Mouse (Mus musculus): Measurements from ENCODE around the gene Lpar2. TPM values are rescaled to one million over a fixed set of nuclear protein-coding genes. Genes with fewer than 3 reads are reported as not detected.

The Lpar2 gene
- polyA plus RNA-seq, 1 experiment from 2014 or later, result 0.45 TPM

Other genes with a start within 250 kb of the Lpar2 start
- gene Zfp868, start 196.9 kb upstream of the Lpar2 start, polyA plus RNA-seq (2015; fragmentation: Nextera tagmentation; extraction: Ambion mirVana), result 22.1 and 24.3 TPM in 2 replicates
- 1.5 and 2.3 TPM in 2 replicates for gene Zfp964, start 167.9 kb upstream of the Lpar2 start, polyA plus RNA-seq (2015; fragmentation: Nextera tagmentation; extraction: Ambion mirVana)
- gene Zfp869, start 111.7 kb upstream of the Lpar2 start, polyA plus RNA-seq (2015; fragmentation: Nextera tagmentation; extraction: Ambion mirVana), result 27.7 and 28.2 TPM in 2 replicates
- gene Zfp963, start 72.5 kb upstream of the Lpar2 start, polyA plus RNA-seq (2015; fragmentation: Nextera tagmentation; extraction: Ambion mirVana), result 8.4 TPM in 2 replicates
- 0.85 and 1.2 TPM in 2 replicates for gene Gm20422, start 47.5 kb upstream of the Lpar2 start, polyA plus RNA-seq (2015; fragmentation: Nextera tagmentation; extraction: Ambion mirVana)
- 41.8 and 45.8 TPM in 2 replicates for gene Atp13a1, start 31.3 kb upstream of the Lpar2 start, polyA plus RNA-seq (2015; fragmentation: Nextera tagmentation; extraction: Ambion mirVana)
- gene Zfp866, start 31.3 kb upstream of the Lpar2 start, polyA plus RNA-seq (2015; fragmentation: Nextera tagmentation; extraction: Ambion mirVana), result 26.7 and 27.9 TPM in 2 replicates
- 7.1 and 7.9 TPM in 2 replicates for gene Gmip, start 13.8 kb upstream of the Lpar2 start, polyA plus RNA-seq (2015; fragmentation: Nextera tagmentation; extraction: Ambion mirVana)
- gene Pbx4, start 10.1 kb downstream of the Lpar2 start, polyA plus RNA-seq (2015; fragmentation: Nextera tagmentation; extraction: Ambion mirVana), result 13.4 and 17.1 TPM in 2 replicates
- 0.26 and 0.30 TPM in 2 replicates for gene Cilp2, start 65.3 kb downstream of the Lpar2 start, polyA plus RNA-seq (2015; fragmentation: Nextera tagmentation; extraction: Ambion mirVana)
- gene Tssk6, start 79.8 kb downstream of the Lpar2 start, polyA plus RNA-seq (2015; fragmentation: Nextera tagmentation; extraction: Ambion mirVana), result 2.0 and 2.7 TPM in 2 replicates
- 176 and 179 TPM in 2 replicates for gene Ndufa13, start 80.1 kb downstream of the Lpar2 start, polyA plus RNA-seq (2015; fragmentation: Nextera tagmentation; extraction: Ambion mirVana)
- gene Yjefn3, start 80.3 kb downstream of the Lpar2 start, polyA plus RNA-seq (2015; fragmentation: Nextera tagmentation; extraction: Ambion mirVana), result 4.0 and 4.1 TPM in 2 replicates
- 41.6 and 42.1 TPM in 2 replicates for gene Gatad2a, start 174.0 kb downstream of the Lpar2 start, polyA plus RNA-seq (2015; fragmentation: Nextera tagmentation; extraction: Ambion mirVana)
- 54.0 and 55.1 TPM in 2 replicates for gene Mau2, start 220.3 kb downstream of the Lpar2 start, polyA plus RNA-seq (2015; fragmentation: Nextera tagmentation; extraction: Ambion mirVana)
- gene Sugp1, start 220.4 kb downstream of the Lpar2 start, polyA plus RNA-seq (2015; fragmentation: Nextera tagmentation; extraction: Ambion mirVana), result 43.1 and 44.1 TPM in 2 replicates

All from lung, embryonic 16.5 days (tissue).